Mouse (Mus musculus) frontal cortex, postnatal 25 days (tissue): Measurements from ENCODE around the gene Ccdc170.
"Not testable (repeated sequence)": the region's sequence is repeated elsewhere in the genome, so short reads cannot be mapped to it uniquely, and the experiment has no call there.

Experiments used
- DNase-seq, 2 experiments: peaks; one replicate each; pipeline ENCODE4 v3.0.0; 2022; ENCODE audit warnings: low spot score in 2 of 2

The Ccdc170 gene

DNA sequence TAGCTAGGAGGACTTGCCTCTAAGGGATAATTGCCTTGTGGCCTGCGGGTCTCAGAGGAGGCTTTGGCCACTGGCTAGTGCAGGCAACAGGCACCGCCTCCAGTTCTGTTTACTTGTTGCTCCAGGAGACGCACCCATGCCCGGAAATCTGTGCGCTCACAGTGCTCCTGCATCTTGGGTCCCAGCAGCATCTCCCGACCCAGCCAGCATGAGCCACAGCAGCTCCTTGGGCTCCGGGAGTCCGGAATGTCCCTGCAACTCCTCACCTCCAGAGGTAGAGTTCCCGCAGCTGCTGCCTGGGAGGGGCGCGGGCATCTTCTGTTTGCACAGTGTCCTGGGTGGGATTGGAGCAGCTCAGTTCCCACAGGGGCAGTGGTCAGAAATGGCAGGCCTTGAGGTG lies at the start of gene Ccdc170:
Gene Ccdc170 (plus strand): TSS at position 148 of the 400 bp plus-strand sequence.
- no peak for DNase-seq

DNA sequence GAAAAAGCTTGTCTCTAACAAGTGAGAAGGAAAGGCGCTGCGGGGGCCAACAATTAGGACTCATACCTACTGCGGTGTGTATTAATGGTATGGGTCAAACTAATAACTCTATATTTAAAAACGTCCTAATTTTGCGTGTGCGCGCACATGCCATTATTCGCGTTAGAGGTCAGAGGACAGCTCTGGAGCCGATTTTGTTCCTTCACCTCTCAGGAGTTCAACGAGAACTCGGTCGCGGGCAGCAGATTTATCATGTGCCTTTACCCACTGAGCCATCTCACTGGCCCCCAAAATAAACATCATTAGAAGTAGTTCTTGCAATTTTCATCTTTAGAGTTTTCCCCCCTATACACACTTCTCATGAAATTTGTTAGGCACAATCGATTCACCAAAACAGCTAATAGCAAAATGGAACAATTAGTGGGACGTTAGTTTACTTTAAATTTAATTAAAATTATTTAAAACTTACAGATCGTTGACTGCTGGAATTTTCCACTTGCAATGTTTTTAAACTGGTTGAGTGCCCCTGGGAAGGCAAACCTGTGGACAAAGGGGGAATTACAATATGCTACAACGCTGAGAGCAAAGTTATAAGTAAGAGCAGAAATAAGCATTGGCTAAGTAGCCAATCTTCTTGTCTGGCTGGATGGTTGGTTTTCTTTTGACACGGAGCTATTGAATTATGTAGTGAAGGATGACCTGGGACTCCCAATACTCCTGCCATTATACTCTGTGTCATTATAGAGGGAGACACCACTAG lies 49.1 kb upstream of the Ccdc170 start:
- no peak for DNase-seq

DNA sequence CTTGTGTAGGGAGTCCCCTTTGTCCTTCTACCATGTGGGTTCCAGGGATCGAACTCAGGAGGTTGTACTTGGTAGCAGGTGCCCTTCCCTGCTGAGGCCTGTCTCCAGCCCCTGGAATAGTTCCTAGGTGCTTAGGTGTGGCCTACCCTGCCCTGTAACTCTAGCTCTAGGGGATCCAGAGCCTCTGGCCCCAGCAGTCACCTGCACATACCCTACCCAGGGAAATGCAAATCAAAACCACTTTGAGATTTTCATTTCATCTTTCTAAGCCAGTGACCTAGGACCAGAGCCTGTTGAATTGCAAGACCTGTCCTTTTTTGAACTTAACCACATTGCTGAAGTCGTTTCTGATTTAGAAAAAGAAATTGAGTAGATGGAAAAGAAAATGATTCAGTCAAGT lies 48.4 kb upstream of the Ccdc170 start:
- not testable (repeated sequence) for DNase-seq

DNA sequence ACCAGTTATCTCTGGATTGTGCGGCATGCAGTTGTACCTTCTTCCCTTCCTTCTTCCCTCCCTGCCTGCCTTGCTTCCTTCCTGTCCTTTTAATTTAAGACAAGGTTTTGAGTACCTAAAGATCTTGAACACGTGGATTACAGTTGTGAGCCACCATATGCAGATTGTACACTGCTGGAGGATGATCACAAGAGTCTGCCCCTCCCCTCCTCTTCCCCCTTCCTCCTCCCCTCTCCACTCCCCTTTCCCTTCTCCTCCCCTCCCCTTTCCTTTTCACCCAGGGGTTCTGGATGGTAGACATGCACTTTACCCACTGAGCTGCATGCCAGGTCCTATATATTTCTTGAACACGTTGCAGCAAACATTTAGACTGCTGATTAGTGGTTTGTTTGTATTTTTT lies 46.9 kb upstream of the Ccdc170 start:
- no peak for DNase-seq

DNA sequence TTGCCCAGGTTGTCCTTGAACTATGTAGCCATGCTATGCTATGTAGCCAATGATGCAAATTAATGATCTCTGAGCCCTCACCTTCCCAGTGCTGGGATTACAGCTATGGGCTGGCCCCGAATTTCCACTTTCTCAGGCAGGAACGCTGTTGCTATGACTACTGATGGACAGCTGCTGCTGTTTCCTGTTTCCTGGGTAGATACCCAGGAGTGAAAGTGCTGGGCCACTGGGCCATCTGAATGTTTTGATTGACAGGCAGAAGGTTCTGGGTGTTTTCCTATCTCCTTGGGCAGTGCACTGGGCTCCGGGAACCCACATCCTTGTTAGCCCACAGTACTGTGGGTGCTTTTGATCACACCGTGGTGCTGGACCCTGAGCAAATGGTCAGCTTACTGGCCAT lies 25.9 kb upstream of the Ccdc170 start:
- DNase-seq, result no peak

DNA sequence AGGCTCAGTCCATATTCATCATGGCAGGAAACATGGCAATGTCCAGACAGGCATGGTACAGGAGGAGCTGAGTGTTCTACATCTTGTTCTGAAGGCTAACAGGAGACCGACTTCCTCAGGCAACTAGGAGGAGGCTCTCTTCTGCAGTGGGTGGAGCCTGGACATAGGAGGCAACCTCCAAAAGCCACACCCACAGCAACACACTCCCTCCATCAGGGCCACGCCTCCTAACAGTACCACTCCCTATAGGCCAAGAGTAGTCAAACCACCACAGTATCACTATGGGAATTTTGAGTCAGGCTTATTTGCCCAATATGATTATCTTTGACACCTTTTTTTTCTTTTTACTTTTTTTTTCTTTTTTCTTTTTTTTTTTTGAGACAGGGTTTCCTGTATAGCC lies 22.1 kb upstream of the Ccdc170 start:
- DNase-seq, result no peak

DNA sequence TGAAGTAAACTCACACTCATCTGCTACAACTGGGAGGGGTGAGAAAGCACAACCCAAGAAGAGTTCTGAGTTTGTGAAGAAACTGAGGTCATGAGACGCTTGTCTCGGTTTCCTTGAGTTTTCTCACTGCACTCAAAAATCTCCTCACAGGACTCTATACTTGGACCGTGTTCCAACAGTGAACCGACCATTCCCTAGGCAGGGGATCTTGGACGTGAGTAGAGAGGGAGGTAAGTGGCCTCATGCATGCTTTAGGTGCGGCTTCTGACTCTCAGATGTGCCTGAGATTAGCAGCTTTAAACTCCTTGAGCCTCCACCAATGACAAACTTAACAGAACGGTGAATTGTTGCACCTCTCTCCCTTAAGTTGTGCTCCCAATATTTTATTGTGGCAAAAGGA lies 16.5 kb upstream of the Ccdc170 start:
- no peak for DNase-seq

DNA sequence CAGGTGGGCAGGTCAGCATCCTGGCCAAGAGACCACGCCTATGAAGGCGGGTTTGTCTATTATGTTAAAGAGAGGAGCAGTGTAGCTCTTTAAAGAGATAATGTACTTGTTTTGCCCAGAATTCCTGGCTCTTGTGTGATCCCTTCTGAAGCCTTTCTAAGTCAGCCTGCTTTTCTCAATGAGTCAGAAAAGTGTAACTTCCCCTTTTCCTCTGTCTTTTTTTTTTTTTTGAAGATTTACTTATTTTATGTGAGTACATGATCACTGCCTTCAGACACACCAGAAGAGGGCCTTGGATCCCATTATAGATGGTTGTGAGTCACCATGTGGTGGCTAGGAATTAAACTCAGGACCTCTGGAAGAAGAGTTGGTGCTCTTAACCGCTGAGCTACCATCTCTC lies 12.9 kb upstream of the Ccdc170 start:
- DNase-seq, result no peak

DNA sequence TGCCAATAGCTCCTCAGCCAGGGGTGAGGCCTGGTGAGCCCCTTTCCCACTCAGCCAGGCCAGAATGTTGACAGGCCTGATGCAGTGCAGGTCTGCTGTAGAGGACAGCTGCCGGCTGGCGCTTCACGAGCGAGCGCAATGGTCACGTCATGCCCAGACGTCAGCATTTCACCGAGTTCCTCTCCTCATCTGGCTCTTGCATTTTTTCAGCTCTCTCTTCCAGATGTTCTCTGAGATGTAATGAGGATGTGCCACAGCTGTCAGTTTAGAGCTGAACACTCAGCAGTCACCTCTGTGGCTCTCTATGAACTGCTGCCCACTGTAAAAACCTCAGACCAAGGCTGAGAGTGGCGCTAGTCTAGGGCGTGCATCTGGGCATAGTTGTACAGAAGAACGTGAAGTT lies 8.7 kb upstream of the Ccdc170 start:
- no peak for DNase-seq

DNA sequence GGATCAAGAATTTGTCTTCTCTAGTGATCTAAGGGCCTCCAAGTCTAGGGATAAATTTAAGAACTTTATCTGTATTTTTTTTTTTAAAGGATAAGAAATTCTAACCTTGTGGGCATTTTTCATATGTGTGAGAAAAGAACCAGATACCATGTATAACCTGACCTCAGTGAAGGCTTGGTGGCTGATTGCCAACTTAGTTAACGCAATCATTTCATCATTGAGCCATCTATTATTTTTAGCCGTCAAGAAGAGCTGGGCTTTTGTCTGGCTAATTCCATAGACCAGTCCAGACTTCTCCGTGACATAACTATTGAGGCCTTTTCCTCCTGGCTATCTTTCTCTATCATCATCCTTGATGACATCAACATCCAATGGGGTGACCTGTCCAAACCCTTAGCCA lies 6.9 kb upstream of the Ccdc170 start:
- no peak for DNase-seq

DNA sequence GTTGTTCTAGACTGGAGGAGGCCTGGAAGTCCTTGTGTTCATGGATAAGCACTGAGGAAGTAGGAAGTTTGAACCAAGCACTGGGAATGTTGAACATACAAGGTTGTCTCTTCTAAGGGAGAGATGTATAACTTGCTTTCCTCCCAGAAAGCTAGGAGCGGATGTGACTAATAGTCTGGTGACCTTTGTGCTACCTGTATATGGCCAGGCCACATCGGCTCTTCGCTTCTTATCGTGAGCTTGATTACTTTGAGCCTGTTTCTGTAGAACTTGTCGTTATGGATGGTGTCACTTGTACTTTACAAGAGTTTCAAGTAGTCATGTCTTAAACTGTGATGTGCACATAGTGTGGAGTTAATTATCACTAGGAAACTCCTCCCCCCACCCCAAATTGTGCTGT lies 5.7 kb upstream of the Ccdc170 start:
- DNase-seq, result no peak

DNA sequence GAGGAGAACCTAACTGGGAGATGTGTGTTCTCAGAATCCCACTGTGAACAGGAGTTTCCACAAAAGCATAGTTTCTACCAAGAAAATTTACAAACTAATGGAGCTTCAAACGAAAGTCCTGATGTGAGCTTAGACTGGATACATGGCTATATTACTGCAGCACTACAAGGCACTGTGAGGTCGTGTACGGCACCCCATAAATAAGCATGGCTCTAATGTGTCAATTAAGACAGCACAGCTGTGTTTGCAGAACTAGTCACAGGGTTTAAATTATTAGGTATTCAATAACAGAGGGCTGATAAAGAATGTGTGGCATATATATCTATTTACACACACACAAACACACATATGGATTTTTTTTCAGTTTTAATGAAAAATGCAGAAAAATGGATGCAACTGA lies 1.4 kb upstream of the Ccdc170 start:
- no peak for DNase-seq

DNA sequence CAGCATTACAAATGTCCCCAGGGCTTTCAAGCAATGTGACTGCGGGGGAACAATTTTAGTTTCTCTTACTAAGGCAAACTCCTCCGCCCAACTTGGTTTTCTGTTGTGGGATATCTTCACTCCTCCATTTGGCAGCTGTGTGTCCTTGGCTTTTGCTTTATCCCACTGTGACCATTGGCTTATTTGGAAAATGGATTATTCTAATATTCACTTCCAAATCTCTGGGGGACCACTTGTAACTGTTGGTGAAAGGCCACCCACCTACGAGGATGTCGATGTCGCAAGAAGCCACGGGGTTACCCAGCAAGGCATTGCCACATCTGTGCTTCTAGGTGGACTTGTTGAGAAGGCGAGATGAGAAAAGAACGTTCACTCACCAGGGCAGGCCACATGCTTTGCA lies 607 bp upstream of the Ccdc170 start:
- DNase-seq, result no peak

DNA sequence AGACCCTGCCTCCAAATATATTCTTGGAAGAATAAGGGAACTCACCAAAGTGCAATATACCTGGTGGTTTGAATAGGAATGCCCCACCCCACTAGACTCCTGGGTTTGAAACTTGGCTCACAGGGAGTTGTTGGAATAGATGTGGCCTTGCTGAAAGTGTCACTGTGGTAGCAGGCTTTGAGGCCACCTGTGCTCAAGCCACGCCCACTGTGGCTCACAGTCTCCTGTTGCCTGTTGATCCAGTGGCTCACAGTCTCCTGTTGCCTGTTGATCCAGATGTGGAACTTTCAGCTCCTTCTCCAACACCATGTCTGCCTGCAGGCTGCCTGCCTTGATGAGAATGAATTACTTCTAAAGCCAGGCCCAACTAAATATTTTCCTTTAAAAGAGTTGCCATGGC lies 1.5 kb downstream of the Ccdc170 start:
- DNase-seq, result no peak

DNA sequence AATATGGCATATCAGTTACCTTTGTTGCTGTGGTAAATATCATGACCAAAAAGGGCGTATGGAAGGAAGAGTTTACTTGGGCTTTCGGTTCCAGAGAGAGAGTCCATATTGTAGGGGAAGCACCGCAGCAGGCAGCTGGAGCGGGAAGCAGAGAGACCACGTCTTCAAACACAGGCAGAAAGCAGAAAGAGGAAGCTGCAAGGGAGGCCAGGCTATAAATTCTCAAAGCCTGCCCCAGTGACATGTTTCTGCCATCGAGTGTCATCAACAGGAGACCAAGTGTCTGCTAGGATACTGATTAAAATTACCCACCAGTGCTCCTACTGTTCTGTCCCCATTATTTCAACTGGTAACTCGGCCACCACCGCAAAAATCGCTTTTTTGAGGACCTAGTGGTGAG lies 2.7 kb downstream of the Ccdc170 start:
- DNase-seq, result no peak

DNA sequence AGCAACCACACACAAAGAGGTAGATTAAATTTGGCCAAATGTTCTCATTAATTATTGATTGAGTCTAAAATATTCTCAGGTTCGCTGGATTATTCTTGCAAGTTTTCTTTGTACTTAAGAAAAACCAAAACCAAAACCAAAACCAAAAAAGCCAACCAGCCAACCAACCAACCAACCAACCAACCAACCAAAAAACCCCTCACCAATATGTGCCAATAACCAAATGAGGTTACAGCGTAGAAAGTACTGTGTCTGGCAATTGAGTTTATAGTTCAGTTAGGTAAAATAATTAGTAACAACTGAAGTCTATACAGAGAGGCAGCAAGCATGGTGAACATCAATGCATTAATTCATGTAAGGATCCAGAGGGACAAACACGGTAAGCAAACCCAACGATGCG lies 7.6 kb downstream of the Ccdc170 start:
- no peak for DNase-seq

DNA sequence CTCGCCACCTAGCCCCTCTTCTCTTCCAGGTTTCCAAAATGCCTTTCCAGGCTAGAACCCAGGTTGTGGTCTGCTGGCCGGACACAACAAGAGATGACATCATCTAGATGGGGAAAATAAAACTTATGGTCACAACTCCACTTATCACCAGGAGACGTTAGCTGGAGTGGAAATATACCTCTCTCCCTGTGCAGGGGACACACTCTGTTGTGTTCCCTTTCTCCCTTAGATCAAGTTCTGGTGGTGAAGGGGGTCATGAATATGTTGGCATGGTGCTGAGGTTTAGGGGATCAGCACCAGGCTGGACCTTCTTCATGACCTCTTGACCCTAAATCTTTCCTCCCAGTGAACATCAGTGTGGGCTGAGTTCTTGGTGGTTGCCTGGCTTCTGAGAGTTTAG lies 9.0 kb downstream of the Ccdc170 start:
- DNase-seq, result no peak

DNA sequence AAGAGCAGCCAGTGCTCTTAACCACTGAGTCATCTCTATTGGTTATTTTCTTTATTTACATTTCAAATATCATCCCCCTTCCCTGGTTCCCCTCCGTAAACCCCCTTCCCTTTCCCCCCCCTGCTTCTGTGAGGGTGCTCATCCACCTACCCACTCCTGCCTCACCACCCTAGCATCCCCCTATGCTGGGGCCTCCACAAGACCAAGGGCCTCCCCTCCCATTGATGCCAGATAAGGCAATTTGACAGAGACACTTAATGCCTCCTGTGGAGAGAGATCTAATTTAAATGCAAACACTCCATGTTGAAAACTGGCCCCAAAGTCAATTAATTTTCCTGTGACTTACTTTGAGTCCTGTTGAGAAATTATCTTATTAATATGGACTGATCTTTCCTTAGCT lies 9.7 kb downstream of the Ccdc170 start:
- DNase-seq, result no peak

DNA sequence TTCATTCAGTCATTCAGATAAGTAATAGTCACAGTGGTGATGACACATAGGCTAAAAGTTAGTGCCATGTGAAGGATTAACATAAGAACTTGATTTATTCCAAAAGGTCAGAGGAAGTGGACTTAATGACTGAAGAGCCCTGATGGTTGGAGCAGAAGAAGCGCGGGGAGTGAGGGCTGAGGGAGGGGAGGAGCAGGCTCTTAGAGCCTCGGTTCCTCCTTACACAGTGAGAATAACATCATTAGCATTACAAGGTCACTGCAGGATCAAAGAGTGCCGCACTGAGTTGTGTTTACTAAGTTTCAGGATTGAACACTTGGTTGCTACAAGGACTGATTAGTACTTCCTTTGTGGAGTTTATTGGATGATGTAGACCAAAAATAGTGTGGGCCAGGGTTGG lies 10.6 kb downstream of the Ccdc170 start:
- no peak for DNase-seq

DNA sequence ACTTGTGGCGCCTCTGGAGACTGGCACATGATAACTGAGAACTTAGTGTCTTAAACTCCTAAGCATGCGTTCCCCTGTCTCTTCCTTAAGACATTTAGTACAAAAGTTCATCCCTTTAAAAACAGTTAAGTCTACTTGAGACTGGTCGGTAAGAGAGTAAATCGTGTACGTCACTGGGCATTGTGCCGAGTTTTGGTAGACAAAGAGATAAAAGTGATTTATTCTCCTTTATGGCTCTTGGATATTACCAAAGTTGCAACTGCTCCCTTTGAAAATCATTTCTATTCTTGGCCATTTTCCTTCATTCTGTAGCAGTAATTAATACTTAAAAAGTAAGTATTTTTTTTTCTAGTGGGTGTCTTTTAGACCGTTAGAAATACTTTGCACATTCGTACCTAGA lies 20.9 kb downstream of the Ccdc170 start:
- no peak for DNase-seq

DNA sequence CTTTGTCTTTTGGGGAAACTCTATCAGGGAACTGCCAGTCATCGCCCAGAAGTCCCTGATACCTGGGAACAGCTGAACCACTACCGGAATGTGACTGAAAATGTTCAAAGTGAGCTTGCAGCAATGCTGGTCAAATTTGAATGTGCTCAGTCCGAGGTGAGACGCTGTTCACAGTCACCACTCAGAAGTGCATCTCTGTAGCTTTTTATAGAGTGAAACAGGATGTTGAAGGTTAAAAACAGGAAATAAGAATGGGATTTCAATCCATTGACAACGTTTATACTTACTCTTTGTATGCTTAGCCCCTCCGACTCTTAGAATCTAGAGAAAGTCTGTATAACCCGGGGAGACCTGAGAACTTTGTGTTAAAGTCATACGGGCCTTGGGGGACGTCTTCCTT lies 30.4 kb downstream of the Ccdc170 start:
- DNase-seq, result no peak

DNA sequence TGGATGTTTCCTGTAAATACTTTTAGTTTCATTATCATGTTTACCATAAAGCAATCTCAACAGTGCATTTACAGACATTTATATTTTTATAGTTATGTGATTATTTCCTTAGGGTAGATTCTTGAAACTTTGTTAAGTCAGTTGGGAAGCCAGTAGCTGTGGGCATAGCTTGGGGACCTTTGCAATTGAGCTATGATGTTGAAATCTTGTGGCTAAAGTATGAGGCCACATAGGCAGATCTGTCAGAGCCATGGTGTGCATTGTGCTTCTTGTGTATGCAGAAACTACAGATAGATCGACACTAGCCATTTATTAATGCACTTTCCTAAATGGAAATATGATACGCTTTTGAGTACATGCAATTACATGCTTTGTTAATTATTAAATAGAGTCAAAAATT lies 35.3 kb downstream of the Ccdc170 start:
- DNase-seq, result no peak

DNA sequence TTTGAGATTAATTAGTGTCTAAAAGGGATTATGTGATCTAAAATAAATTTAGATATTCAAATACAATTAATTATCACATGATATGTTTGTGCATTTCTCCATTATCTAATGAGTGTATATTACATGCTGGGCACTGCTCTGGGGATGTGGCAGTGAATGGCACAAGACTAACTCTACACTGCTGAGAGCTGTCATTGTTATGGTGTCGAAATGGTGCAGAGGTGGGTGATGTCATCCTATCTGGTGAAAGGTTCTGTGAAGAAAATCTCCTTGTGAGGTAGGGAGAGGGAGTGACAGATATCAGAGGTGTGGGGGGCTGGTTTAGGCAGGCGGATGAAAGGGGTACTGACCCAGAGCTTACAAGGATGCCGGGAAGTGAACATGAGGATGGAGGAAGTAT lies 37.3 kb downstream of the Ccdc170 start:
- DNase-seq, result no peak

DNA sequence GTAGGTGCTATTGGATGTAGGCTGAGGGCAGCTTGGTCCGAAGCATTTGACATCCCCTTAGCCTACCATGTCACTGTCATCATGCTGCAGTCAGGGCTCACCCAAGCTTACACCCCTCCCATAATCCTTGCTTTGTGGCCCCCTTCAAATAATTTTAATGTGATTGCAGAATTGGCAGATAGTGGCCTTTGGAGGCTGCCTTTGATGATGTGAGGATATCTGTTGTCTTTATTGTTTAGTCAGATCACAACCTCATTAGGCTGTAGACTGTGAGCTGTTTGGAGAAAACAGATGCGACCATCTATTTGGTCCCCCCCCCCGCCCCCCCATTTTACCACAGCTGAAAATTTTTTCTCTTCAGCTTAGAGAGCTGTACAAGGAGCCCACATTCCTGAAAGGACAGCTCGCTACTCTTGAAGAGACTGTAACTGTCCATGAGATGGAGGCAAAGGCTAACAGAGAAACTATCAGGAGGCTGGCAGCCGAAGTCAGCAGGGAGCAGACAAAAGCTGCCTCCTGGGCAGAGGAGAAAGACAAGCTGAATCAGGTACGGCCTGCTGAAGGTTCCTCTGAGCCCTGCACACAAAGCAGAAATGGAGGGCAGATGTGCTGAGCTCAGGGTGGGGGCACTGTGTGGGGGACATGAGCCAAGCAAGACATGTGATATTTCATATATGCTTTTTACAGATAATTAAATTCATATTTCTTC lies 38.2 kb downstream of the Ccdc170 start:
- no peak for DNase-seq
